Mouse (Mus musculus): ENCODE measurements at regions not wholly inside any gene's neighbourhood (a gene's known extent, or its start where the extent isn't known, plus 50 kb on each side); places are given as distances from the start of the nearest gene placed in this dataset.

DNA sequence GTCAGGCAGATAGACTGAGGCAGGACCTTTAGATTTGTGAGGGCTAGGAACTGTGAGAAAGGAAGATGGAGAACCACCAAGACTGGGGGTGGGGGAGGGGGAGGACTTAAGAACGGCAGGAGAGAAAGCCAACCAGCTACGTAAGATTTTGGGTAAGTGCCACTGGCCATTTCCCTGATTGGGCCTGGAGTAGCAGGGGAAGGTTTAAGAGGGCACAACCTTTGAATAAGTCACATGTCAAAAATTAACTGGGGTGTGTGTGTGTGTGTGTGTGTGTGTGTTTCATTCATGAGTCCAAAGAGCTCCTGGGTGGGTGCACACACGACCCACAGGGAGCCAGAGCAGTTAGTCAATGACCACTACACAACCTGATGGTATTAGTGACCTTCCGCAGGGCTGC, 161.6 kb upstream of the Ctnnb1 start:
- H3K27ac ChIP-seq (ENCODE audit: insufficient read depth, low read depth, low read length): no peak overlapping the region
- no peak overlapping the region for H3K4me3 ChIP-seq (ENCODE audit: insufficient read depth, low read length)
- TF ChIP-seq CTCF (IDR thresholded peaks at IDR 0.05; ENCODE audit: low read depth, low read length) (no peak), POLR2A (IDR thresholded peaks at IDR 0.05; ENCODE audit: borderline replicate concordance, low read depth, low read length) (no peak)
- peaks cover 22% of the 10 kb centered on the region for H3K4me1 ChIP-seq (ENCODE audit: control insufficient read depth, insufficient read depth, low read length)

DNA sequence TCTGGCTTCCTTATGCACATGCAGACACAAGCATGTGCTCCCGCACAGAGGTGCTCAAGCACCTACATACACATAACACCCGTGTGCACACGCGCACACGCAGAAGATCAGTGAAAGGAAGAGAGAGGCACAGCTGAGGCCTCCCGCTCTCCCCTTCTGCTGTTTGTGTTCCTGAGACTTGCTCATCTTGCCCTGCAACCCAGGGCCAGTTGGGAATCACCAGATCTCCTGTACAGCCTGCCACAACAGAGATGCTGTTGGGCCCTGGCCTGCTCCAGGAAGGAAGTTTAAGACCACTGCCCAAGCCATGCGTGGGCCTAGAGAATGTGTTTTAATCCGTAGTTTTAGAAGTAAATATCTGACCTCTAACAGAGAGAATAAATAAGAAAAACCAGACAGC, 160.0 kb upstream of the Ctnnb1 start:
- no peak overlapping the region for H3K27ac ChIP-seq (ENCODE audit: insufficient read depth, low read depth, low read length)
- peaks cover 27% of the 10 kb centered on the region for H3K4me1 ChIP-seq (ENCODE audit: control insufficient read depth, insufficient read depth, low read length)
- no peak for TF ChIP-seq POLR2A (IDR thresholded peaks at IDR 0.05; ENCODE audit: borderline replicate concordance, low read depth, low read length)
- TF ChIP-seq CTCF (IDR thresholded peaks at IDR 0.05; ENCODE audit: low read depth, low read length): no peak
- no peak overlapping the region for H3K4me3 ChIP-seq (ENCODE audit: insufficient read depth, low read length)

- H3K4me1 ChIP-seq (ENCODE audit: control insufficient read depth, insufficient read depth, low read length): peaks cover 27% of the 10 kb centered on the region
- no peak overlapping the region for H3K27ac ChIP-seq (ENCODE audit: insufficient read depth, low read depth, low read length)
- no peak for TF ChIP-seq POLR2A (IDR thresholded peaks at IDR 0.05; ENCODE audit: borderline replicate concordance, low read depth, low read length)
- TF ChIP-seq CTCF (IDR thresholded peaks at IDR 0.05; ENCODE audit: low read depth, low read length): no peak
- no peak overlapping the region for H3K4me3 ChIP-seq (ENCODE audit: insufficient read depth, low read length)
Observed at GRCm38 (mm10) chr9:120769679-120770078, 159.3 kb upstream of the Ctnnb1 start.

DNA sequence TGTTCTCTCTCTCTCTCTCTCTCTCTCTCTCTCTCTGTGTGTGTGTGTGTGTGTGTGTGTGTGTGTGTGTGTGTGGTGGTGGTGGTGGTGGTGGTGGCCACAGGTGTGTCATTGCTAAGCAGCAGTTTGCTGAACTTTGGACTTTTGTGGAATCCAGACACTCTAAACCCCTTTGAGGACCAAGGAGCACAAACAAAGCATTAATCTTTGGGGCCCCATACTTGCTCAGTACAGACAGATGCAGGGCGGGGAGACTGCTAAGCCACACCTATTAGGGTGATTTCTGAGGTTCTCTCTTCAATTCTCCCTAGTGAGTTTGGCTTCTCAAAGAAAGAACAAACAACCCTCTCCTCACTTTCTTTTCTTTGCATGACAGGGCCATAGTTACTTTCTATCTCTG, 158.1 kb upstream of the Ctnnb1 start:
- Histone ChIP-seq H3K4me1 (ENCODE audit: control insufficient read depth, insufficient read depth, low read length) (peaks cover 32% of the 10 kb centered on the region), H3K27ac (ENCODE audit: insufficient read depth, low read depth, low read length) (no peak overlapping the region), H3K4me3 (ENCODE audit: insufficient read depth, low read length) (no peak overlapping the region)
- TF ChIP-seq POLR2A (IDR thresholded peaks at IDR 0.05; ENCODE audit: borderline replicate concordance, low read depth, low read length) (no peak), CTCF (IDR thresholded peaks at IDR 0.05; ENCODE audit: low read depth, low read length) (no peak)

GRCm38 (mm10) chr9:120771896-120772530, 157.0 kb upstream of the Ctnnb1 start:
- peaks cover 39% of the 10 kb centered on the region for H3K4me1 ChIP-seq (ENCODE audit: control insufficient read depth, insufficient read depth, low read length)
- TF ChIP-seq POLR2A (IDR thresholded peaks at IDR 0.05; ENCODE audit: borderline replicate concordance, low read depth, low read length) (no peak), CTCF (IDR thresholded peaks at IDR 0.05; ENCODE audit: low read depth, low read length) (no peak)
- H3K4me3 ChIP-seq (ENCODE audit: insufficient read depth, low read length): no peak overlapping the region
- peak overlapping the region; percentile 83 for H3K27ac ChIP-seq (ENCODE audit: insufficient read depth, low read depth, low read length)

- peaks cover 44% of the 10 kb centered on the region for H3K4me1 ChIP-seq (ENCODE audit: control insufficient read depth, insufficient read depth, low read length)
- TF ChIP-seq POLR2A (IDR thresholded peaks at IDR 0.05; ENCODE audit: borderline replicate concordance, low read depth, low read length) (no peak), CTCF (IDR thresholded peaks at IDR 0.05; ENCODE audit: low read depth, low read length) (peak; percentile 6; the same call in 1 of the 2 replicates)
- no peak overlapping the region for H3K27ac ChIP-seq (ENCODE audit: insufficient read depth, low read depth, low read length)
- no peak overlapping the region for H3K4me3 ChIP-seq (ENCODE audit: insufficient read depth, low read length)
Observed at GRCm38 (mm10) chr9:120774251-120774650, 154.8 kb upstream of the Ctnnb1 start.

GRCm38 (mm10) chr9:120774772-120775171, 154.2 kb upstream of the Ctnnb1 start:
- peaks cover 42% of the 10 kb centered on the region for H3K4me1 ChIP-seq (ENCODE audit: control insufficient read depth, insufficient read depth, low read length)
- H3K27ac ChIP-seq (ENCODE audit: insufficient read depth, low read depth, low read length): no peak overlapping the region
- H3K4me3 ChIP-seq (ENCODE audit: insufficient read depth, low read length): no peak overlapping the region
- TF ChIP-seq POLR2A (IDR thresholded peaks at IDR 0.05; ENCODE audit: borderline replicate concordance, low read depth, low read length) (no peak), CTCF (IDR thresholded peaks at IDR 0.05; ENCODE audit: low read depth, low read length) (no peak)

DNA sequence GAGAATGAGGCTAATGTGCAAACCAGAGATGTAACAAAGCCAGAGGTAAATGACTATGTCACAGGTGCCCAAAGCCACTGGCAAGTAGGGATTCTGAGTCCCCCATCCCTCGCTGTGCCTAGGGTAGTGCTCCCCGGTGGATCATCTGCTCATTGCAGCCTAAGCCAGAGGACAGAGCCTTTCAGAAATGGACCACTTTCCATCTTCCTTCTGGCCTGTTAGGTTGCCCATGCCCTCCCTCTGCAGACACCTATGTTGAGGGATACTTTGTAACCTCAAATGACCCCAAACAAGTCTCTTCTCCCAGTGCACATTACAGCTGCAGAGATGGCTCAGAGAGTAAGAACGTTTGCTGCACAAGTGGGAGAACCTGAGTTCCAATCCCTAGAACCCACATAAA, 153.3 kb upstream of the Ctnnb1 start:
- H3K4me1 ChIP-seq (ENCODE audit: control insufficient read depth, insufficient read depth, low read length): peaks cover 36% of the 10 kb centered on the region
- TF ChIP-seq CTCF (IDR thresholded peaks at IDR 0.05; ENCODE audit: low read depth, low read length) (no peak), POLR2A (IDR thresholded peaks at IDR 0.05; ENCODE audit: borderline replicate concordance, low read depth, low read length) (no peak)
- H3K27ac ChIP-seq (ENCODE audit: insufficient read depth, low read depth, low read length): peak overlapping the region; percentile 77
- H3K4me3 ChIP-seq (ENCODE audit: insufficient read depth, low read length): no peak overlapping the region

DNA sequence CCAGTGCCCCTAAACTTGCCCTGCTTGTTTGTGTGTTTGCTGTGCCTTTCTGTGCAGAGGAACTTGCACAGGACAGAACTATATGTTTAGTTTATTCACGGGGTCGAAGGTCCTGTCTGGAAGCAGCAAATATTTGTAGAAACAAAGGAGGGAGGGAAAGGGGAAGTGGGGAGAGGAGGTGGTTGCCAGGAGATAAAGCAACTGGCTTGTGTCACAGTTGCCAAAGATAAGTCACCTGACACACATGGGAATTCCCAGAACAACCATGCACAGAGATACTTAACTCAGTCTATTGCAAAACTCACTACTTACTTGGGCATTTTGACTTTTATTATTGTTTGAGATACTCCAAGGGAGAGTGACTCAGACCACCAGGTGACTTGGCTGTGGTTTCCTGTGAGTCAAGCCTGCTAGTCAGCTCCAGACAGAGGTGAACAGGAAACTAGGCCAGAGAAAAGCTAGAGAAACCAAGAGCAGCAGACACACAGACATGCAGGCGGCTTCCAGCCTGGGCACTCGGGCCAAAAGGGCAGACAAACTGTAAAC, 152.5 kb upstream of the Ctnnb1 start:
- Histone ChIP-seq H3K4me3 (ENCODE audit: insufficient read depth, low read length) (no peak overlapping the region), H3K27ac (ENCODE audit: insufficient read depth, low read depth, low read length) (peak overlapping the region; percentile 77), H3K4me1 (ENCODE audit: control insufficient read depth, insufficient read depth, low read length) (peaks cover 29% of the 10 kb centered on the region)
- TF ChIP-seq CTCF (IDR thresholded peaks at IDR 0.05; ENCODE audit: low read depth, low read length): no peak
- no peak for TF ChIP-seq POLR2A (IDR thresholded peaks at IDR 0.05; ENCODE audit: borderline replicate concordance, low read depth, low read length)

DNA sequence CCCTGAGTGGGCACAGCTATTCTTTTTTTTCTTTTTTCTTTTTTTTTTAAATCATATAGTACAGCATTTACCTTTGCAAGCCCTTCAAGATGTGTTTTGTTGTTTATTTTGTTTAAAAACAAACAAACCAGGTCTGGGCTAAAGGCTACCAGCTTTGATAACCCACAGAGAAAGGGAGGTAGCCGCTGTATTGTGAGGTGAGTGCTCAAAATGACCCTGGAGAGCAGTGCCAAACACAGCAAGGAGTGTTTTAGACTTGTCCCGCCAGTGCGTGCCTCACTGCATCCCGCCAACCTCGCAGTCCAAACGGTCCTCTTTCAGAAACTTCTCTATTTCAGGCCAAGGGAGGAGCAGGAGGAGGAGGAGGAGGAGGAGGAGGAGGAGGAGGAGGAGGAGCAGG, 152.0 kb upstream of the Ctnnb1 start:
- TF ChIP-seq CTCF (IDR thresholded peaks at IDR 0.05; ENCODE audit: low read depth, low read length): no peak
- no peak for TF ChIP-seq POLR2A (IDR thresholded peaks at IDR 0.05; ENCODE audit: borderline replicate concordance, low read depth, low read length)
- H3K4me3 ChIP-seq (ENCODE audit: insufficient read depth, low read length): no peak overlapping the region
- H3K4me1 ChIP-seq (ENCODE audit: control insufficient read depth, insufficient read depth, low read length): peaks cover 24% of the 10 kb centered on the region
- H3K27ac ChIP-seq (ENCODE audit: insufficient read depth, low read depth, low read length): peak overlapping the region; percentile 77

Measured in bone marrow macrophage, adult 2 months (primary cell).